Mouse (Mus musculus) forebrain, embryonic 15.5 days (tissue): ENCODE data around the gene Trank1. TPM values are rescaled to one million over a fixed set of nuclear protein-coding genes. Genes with fewer than 3 reads are reported as not detected.
A peak's percentile ranks its signal among the peaks of the same experiment; 100 is the strongest.

Source experiments
- ATAC-seq: fragments of 200-750 bp; cut with Nextera tagmentation; replicated peaks from 2 replicates; pipeline ENCODE4 v1.8.0; 2017; ENCODE audit warnings: mild to moderate bottlenecking, moderate TSS enrichment, moderate library complexity
- H3K27ac ChIP-seq: fragments of 300-500 bp; sonication (generic); replicated peaks from 2 replicates; pipeline ENCODE4 v1.5.1; 2015; ENCODE audit warnings: mild to moderate bottlenecking, inconsistent platforms
- H3K27me3 ChIP-seq: fragments of 300-500 bp; sonication (generic); 2 replicates; pipeline ENCODE4 v1.6.1; 2015; ENCODE audit warnings: inconsistent platforms
- H3K36me3 ChIP-seq: fragments of 300-500 bp; sonication (generic); 2 replicates; pipeline ENCODE4 v1.6.1; 2015; ENCODE audit warnings: mild to moderate bottlenecking, inconsistent platforms
- H3K4me1 ChIP-seq: fragments of 300-500 bp; sonication (generic); 2 replicates; pipeline ENCODE4 v1.6.1; 2015; ENCODE audit warnings: inconsistent platforms
- H3K4me2 ChIP-seq: fragments of 300-500 bp; sonication (generic); replicated peaks from 2 replicates; pipeline ENCODE4 v1.6.1; 2015; ENCODE audit warnings: mild to moderate bottlenecking, inconsistent platforms
- H3K4me3 ChIP-seq: fragments of 300-500 bp; sonication (generic); 2 replicates; pipeline ENCODE4 v1.5.1; 2015; ENCODE audit warnings: mild to moderate bottlenecking, inconsistent platforms
- H3K9ac ChIP-seq: fragments of 300-500 bp; sonication (generic); replicated peaks from 2 replicates; pipeline ENCODE4 v1.6.1; 2015; ENCODE audit warnings: mild to moderate bottlenecking, inconsistent platforms
- H3K9me3 ChIP-seq: fragments of 300-500 bp; sonication (generic); 2 replicates; pipeline ENCODE4 v1.6.1; 2016; ENCODE audit warnings: inconsistent platforms
- WGBS: fragments of 180-500 bp; shearing (Covaris S2); methylation state at CpG from one replicate; pipeline ENCODE4 v1.1.7; 2015; ENCODE audit warnings: mixed read lengths; 5-methylcytosine and 5-hydroxymethylcytosine counted together
- polyA plus RNA-seq: library from polyadenylated mRNA; unstranded; fragments of >200 nt; fragmentation: Nextera tagmentation; extraction: Ambion mirVana; gene quantifications from 2 replicates; pipeline ENCODE4 v1.2.1, GENCODE M21; 2015

Gene Trank1
- polyA plus RNA-seq, 1 experiment from 2014 or later, result 7.8 TPM

DNA sequence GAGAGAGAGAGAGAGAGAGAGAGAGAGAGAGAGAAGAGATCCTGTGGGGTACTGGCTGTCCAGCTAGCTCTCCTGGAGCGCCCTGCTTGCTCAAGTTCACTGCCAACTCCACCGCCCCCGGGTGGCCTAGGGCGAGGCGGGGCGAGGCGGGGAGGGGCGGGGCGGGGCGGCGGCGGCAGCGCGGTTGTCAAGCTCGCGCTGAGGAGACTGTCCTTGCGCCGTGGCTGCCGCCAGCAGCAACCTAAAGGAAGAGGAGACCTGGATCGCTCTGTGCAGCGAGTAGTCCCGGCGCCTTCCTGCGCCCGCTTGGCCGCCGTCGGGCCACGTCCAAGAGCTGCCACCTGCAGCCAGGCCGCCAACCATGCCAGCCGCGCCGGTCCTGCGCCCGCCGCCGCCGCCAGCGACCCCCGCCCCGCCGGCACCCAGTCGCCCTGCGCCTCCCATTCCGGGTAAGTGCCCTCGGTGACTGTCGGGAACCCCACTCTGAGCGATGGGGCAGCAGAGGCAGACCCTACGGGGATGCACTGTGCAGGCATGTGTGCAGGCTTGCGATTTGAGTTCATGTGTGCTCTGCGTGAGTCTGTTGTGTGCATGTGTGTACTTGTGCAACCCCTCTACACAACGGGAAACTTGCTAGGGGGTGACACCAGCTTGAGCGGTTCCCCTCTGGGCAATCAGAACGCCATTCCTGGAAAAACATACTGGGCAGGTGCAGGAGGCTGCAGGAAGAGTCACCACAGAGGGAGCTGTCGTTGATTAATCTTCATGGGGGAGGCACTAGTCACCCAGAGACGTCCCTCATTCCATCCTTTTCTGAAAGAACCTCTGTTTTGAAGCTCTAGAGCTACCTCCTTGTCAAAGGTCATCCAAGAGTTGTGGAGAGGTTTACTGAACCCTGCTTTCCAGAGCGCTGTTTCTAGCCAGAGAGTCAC lies 127.6 kb downstream of the Trank1 start, which contains the start of gene Dclk3:
Gene Dclk3 (plus strand): TSS at position 178 of the 932 bp plus-strand sequence.
- Histone ChIP-seq H3K9me3 (no peaks in the 10 kb centered on the region), H3K27me3 (no peaks in the 10 kb centered on the region), H3K4me1 (peaks cover 7% of the 10 kb centered on the region; the same call in 1 of the 2 replicates), H3K4me3 (peak within 1 kb of the TSS; percentile 43), H3K36me3 (no peaks in the 10 kb centered on the region), H3K9ac (peak within 1 kb of the TSS; percentile 33), H3K4me2 (peak within 1 kb of the TSS; percentile 59), H3K27ac (no peak within 1 kb of the TSS)
- WGBS, result 4% methylated on average over 44 of the region's 57 CpGs
- ATAC-seq, result peak; percentile 67; the same call in 1 of the 2 replicates

DNA sequence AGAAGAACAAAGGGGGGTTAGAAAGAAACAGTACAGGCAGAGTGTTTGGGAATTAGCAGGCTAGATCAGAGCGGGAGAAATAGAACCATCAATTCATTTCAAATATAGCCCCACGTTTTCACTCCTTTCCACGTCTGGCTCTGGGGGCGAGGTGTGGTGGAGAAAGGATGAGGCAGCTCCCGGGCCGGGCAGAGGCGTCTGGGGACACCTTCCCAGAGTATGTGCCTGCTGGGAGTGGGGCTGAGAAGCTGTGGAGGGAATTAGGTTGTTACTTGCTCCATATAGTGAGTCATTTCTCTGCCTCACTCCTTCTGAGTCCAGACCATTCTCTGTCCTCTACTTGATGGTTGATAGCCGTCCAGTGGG lies 128.3 kb downstream of the Trank1 start:
- no peaks in the 10 kb centered on the region for H3K9me3 ChIP-seq
- H3K4me1 ChIP-seq, result peaks cover 7% of the 10 kb centered on the region; the same call in 1 of the 2 replicates
- H3K36me3 ChIP-seq, result no peaks in the 10 kb centered on the region
- 61% methylated on average over 8 of the region's 8 CpGs for WGBS
- H3K4me2 ChIP-seq, result peak overlapping the region; percentile 5; the same call in 1 of the 2 replicates
- no peak for ATAC-seq
- H3K4me3 ChIP-seq, result peak overlapping the region; percentile 43
- H3K9ac ChIP-seq, result 0 out of 2 replicates have a peak overlapping the region, but pooled peaks have one; percentile 33
- no peak overlapping the region for H3K27ac ChIP-seq
- H3K27me3 ChIP-seq, result no peaks in the 10 kb centered on the region

DNA sequence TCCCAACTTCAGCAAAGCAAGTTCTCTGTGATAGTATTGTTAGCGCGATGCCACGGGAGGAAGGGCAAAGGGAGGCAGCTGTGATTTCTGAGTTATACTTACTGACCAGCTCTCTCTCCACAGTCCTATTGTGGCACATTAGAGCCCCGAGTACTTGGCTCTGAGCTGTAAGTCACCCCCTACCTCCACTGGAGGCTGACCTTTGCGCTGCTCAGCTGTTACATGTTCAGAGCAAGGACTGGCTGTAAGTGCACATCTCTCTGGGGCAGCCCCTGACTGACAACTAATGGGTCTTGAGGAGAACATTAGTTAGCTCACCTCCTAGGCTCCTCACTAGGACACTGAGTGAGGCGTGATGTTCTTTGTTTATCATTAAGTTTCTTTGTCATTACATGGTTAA lies 128.9 kb downstream of the Trank1 start:
- Histone ChIP-seq H3K36me3 (no peaks in the 10 kb centered on the region), H3K4me2 (no peak overlapping the region), H3K27ac (no peak overlapping the region), H3K9ac (no peak overlapping the region), H3K9me3 (no peaks in the 10 kb centered on the region), H3K4me3 (no peak overlapping the region), H3K4me1 (peaks cover 7% of the 10 kb centered on the region; the same call in 1 of the 2 replicates), H3K27me3 (no peaks in the 10 kb centered on the region)
- 83% methylated on average over 6 of the region's 6 CpGs for WGBS
- ATAC-seq, result no peak

- Histone ChIP-seq H3K27me3 (no peaks in the 10 kb centered on the region), H3K36me3 (no peaks in the 10 kb centered on the region), H3K4me3 (no peak overlapping the region), H3K9me3 (no peaks in the 10 kb centered on the region), H3K9ac (no peak overlapping the region), H3K4me1 (peaks cover 7% of the 10 kb centered on the region; the same call in 1 of the 2 replicates), H3K4me2 (no peak overlapping the region), H3K27ac (no peak overlapping the region)
- 83% methylated on average over 2 of the region's 2 CpGs for WGBS
- no peak for ATAC-seq
Observed at GRCm38 (mm10) chr9:111441151-111441550, 129.6 kb downstream of the Trank1 start.

Other genes starting within 250 kb of the Trank1 start
- 41.8 and 42.8 TPM in 2 replicates for gene Lrrfip2, start 194.1 kb upstream of the Trank1 start, polyA plus RNA-seq
- 33.6 and 34.2 TPM in 2 replicates for gene Mlh1, start 39.9 kb upstream of the Trank1 start, polyA plus RNA-seq
- 47.1 and 50.9 TPM in 2 replicates for gene Epm2aip1, start 39.8 kb upstream of the Trank1 start, polyA plus RNA-seq
- 5.3 and 5.4 TPM in 2 replicates for gene Dclk3, start 127.3 kb downstream of the Trank1 start, polyA plus RNA-seq